Mouse (Mus musculus) MEL (cell line): ENCODE measurements at regions not wholly inside any gene's neighbourhood (a gene's known extent, or its start where the extent isn't known, plus 50 kb on each side); places are given as distances from the start of the nearest gene placed in this dataset.

Source experiments
- CHD2 ChIP-seq: IDR thresholded peaks from 2 replicates; pipeline ENCODE4 v1.6.1; 2011; ENCODE audit warnings: low read length, improper control_type of control experiment
- CTCF ChIP-seq, 3 experiments: IDR thresholded peaks in 2 of 3; conservative IDR thresholded peaks in 1 of 3; 2 replicates each; pipeline ENCODE4 v1.5.1; 2011 to 2012; ENCODE audit warnings: low read length in 3 of 3, low read depth in 2 of 3, mild to moderate bottlenecking in 2 of 3, improper control_type of control experiment in 1 of 3, inconsistent platforms in 1 of 3, mixed read lengths in 1 of 3, moderate library complexity in 1 of 3; ENCODE audit not compliant: control insufficient read depth in 1 of 3, insufficient read depth in 1 of 3, poor library complexity in 1 of 3, severe bottlenecking in 1 of 3
- POLR2A ChIP-seq, 2 experiments: IDR thresholded peaks; 2 replicates each; pipeline ENCODE4 v1.6.1; 2011 to 2012; ENCODE audit warnings: low read length in 2 of 2, mild to moderate bottlenecking in 2 of 2, control low read depth in 1 of 2, improper control_type of control experiment in 1 of 2, low read depth in 1 of 2, moderate library complexity in 1 of 2; ENCODE audit not compliant: control insufficient read depth in 1 of 2, insufficient read depth in 1 of 2, poor library complexity in 1 of 2
- POLR2AphosphoS5 ChIP-seq: IDR thresholded peaks from 2 replicates; pipeline ENCODE4 v1.6.1; 2012; ENCODE audit warnings: low read depth, borderline replicate concordance, mild to moderate bottlenecking, inconsistent platforms, low read length, moderate library complexity, mixed read lengths
- TAL1 ChIP-seq: IDR thresholded peaks from 2 replicates; pipeline ENCODE4 v1.6.1; 2012; ENCODE audit warnings: mild to moderate bottlenecking, inconsistent platforms, low read length, moderate library complexity, mixed read lengths

- TF ChIP-seq POLR2A (IDR thresholded peaks at IDR 0.05; ENCODE audit: control insufficient read depth in 1 of 2, insufficient read depth in 1 of 2, low read depth in 1 of 2, low read length in 2 of 2, poor library complexity in 1 of 2) (no peak), CHD2 (no peak), POLR2AphosphoS5 (no peak), CTCF (IDR thresholded peaks at IDR 0.05 in 2 of 3, conservative IDR thresholded peaks at IDR 0.05 in 1 of 3; ENCODE audit: control insufficient read depth in 1 of 3, insufficient read depth in 1 of 3, low read depth in 2 of 3, low read length in 3 of 3, poor library complexity in 1 of 3, severe bottlenecking in 1 of 3) (no peak), TAL1 (no peak)
These were observed 88.3 kb upstream of the Rpl38 start for GRCm38 (mm10) chr11:114579986-114580385.
